Mouse (Mus musculus): ENCODE data around the gene Nectin1. TPM values are rescaled to one million over a fixed set of nuclear protein-coding genes. Genes with fewer than 3 reads are reported as not detected.

Gene Nectin1
- 35.0 and 40.3 TPM in 2 replicates for polyA plus RNA-seq (2012; rRNA removed)

GRCm38 (mm10) chr9:43743647-43744137 is at the start of gene Nectin1:
Gene Nectin1 (plus strand): TSS chr9:43743984.

